Mouse (Mus musculus) monocyte, adult 5-6 weeks (primary cell): Measurements from ENCODE around the gene Fgf12. TPM values are rescaled to one million over a fixed set of nuclear protein-coding genes. Genes with fewer than 3 reads are reported as not detected.

Source experiments
- ATAC-seq: fragments of 153-309, 156-312 bp; replicated peaks from 2 replicates; pipeline ENCODE4 v1.8.0; 2017; ENCODE audit warnings: mild to moderate bottlenecking; ENCODE audit not compliant: low TSS enrichment, insufficient number of reproducible peaks, severe bottlenecking, poor library complexity, low FRiP score
- total RNA-seq: library from RNA; stranded (forward); fragments of 200-1000, 200-491, 200-594 nt; gene quantifications from 3 replicates; pipeline ENCODE4 v1.2.3, GENCODE M21; 2017

Fgf12 gene
- total RNA-seq, 1 experiment from 2014 or later: not detected

DNA sequence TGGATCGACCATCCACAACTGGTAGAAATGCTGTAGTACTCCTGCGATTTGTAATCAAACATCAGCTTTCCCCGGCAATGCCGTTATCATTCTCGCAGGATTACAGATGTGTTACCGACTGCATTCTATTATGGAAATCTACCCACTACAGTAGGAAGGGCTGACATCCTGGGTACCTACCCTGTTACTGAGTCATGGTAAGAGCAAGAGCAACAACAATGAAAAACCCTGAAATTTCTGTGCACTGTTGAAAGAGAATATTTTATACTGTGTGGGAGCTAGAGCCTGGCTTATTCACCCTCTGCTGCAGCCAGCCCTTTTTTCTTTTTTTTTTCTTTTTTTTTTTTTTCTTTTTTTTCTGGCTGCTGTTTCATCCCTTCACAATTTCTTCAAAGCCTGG lies 126.6 kb downstream of the Fgf12 start:
- no peak for ATAC-seq

GRCm38 (mm10) chr16:28625689-28626088 lies 127.2 kb downstream of the Fgf12 start:
- ATAC-seq: no peak

DNA sequence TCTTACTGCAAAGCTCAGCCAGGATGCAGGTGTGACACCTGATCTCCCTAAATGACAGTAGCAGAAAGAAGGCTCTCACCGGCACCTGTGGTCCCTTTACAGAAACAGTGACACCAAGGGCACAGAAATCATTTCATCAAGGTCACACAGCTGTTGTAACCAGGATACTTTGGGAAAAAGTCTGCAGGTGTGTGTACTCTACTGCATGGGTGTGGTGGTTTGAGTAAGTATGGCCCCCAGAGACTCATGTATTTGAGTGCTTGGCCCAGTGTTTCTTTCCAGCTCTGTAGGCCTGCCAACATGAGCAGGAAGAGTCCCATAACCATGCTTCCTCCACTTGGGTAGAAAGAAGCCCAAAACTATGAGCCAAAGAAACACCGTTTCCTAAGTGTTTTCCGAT lies 138.5 kb downstream of the Fgf12 start:
- no peak for ATAC-seq

GRCm38 (mm10) chr16:28610940-28611339 lies 141.9 kb downstream of the Fgf12 start:
- no peak for ATAC-seq

DNA sequence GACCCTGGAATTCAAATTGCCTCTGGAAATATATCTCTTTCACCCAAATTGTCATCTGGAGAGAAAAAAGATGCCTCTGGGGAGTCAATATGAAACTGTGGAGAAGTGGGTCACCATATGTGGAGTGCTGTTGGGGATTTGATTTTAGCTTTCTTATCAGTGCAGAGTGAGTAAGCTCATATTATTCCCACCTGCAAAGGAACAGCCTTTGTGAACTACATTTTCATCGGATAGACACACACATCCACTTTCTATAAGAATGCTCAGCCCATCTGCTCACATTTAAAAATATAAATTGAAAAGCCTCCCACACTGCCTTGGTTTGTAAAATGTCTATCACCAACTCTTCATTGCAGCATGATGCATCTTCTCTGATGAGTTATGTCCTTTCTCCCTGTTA lies 149.7 kb downstream of the Fgf12 start:
- no peak for ATAC-seq

- no peak for ATAC-seq
Observed at GRCm38 (mm10) chr16:28601723-28602122, 151.1 kb downstream of the Fgf12 start.

DNA sequence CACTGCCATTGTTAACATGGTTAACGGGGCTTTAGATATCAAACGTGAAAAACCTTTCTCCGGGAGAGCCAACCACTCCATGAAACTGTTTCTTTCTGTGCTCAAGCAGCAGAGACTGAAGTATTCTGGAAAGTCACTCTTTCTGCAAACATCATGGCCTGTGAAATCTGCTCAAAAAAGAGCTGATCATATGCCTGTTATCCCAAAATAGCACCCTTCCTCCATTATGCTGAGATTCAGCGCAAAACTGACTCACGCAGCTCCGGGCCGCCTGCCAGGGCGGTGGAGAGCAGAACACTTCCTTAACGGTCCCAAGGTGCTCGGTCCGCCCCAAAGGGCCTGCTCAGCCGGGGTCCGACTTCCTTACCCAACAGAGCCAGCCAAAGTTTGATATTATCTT lies 156.8 kb downstream of the Fgf12 start:
- no peak for ATAC-seq

- no peak for ATAC-seq
Observed at GRCm38 (mm10) chr16:28593075-28593915, 159.6 kb downstream of the Fgf12 start.

- no peak for ATAC-seq
Observed at GRCm38 (mm10) chr16:28592466-28592865, 160.4 kb downstream of the Fgf12 start.

GRCm38 (mm10) chr16:28591583-28591982 lies 161.3 kb downstream of the Fgf12 start:
- ATAC-seq: no peak

GRCm38 (mm10) chr16:28572212-28572611 lies 180.7 kb downstream of the Fgf12 start:
- ATAC-seq: no peak

- no peak for ATAC-seq
Observed at GRCm38 (mm10) chr16:28564716-28565217, 188.1 kb downstream of the Fgf12 start.

DNA sequence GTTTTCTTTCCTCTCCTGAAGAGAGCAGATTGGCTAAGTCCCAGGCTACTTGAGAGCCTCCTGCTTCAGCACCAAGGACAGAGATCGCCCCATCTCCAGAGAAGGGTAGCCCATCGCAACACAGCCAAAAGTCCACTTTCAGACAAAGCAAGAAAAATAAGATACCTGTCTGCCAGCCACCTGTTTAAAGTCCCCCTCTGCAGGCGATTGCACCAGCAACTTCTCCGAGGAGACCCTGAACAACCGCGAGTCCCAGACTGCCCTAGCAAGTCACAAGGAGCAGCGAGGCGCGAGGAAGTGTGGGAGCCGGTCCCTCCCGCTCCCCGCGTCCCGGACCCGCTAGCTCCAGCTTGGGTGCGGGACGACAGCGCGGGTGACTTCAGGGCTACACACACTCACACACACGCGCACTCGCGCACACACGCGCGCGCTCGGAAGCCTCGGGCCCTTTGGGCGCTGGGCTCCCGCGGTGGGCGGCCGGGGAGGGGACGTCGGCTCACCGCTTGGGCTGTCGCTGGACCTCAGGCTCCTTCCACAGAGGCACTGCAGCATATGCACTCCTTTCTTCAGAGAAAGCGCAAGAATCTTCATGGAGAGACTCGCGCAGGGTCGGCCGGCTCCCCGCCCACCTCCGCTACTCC lies 188.7 kb downstream of the Fgf12 start:
- ATAC-seq: no peak

DNA sequence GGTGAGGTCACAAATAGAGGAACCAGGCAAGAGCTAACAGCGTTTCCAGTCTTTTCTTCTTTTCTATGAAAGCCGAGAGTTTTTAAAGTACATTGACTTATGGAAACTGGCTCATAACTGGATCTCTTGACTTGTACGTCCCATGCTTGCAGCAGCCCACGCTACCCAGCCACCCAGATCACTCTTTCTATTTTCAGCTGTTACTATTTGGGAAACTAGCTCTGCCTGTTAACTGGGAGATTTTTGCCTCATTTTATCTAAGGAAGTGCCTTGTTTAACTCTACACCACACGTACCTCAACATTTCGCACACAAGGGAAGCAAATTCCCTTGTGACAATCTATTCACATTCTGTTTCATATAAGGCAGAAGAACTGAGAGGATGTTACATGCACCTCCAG lies 190.0 kb downstream of the Fgf12 start:
- no peak for ATAC-seq

DNA sequence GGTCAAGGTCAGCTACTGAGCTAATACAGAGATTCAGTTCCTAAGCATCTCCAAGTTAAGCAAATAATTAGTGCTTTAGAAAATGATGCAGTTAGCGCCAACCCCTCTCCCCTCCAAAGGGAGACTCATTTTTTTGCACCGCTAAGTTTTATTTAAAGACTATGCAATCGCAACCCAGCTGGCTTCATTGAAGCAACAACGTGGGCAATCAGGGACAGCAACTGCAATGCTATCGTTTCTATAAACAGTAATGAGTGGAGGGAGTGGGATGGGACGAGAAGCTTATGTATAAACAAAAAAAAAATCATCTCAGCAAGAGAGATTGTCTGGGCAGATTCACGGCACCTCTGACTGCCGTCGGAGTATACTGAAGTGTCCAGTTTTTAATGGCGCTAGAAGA lies 197.6 kb downstream of the Fgf12 start:
- no peak for ATAC-seq

GRCm38 (mm10) chr16:28539423-28539822 lies 213.4 kb downstream of the Fgf12 start:
- ATAC-seq: no peak

DNA sequence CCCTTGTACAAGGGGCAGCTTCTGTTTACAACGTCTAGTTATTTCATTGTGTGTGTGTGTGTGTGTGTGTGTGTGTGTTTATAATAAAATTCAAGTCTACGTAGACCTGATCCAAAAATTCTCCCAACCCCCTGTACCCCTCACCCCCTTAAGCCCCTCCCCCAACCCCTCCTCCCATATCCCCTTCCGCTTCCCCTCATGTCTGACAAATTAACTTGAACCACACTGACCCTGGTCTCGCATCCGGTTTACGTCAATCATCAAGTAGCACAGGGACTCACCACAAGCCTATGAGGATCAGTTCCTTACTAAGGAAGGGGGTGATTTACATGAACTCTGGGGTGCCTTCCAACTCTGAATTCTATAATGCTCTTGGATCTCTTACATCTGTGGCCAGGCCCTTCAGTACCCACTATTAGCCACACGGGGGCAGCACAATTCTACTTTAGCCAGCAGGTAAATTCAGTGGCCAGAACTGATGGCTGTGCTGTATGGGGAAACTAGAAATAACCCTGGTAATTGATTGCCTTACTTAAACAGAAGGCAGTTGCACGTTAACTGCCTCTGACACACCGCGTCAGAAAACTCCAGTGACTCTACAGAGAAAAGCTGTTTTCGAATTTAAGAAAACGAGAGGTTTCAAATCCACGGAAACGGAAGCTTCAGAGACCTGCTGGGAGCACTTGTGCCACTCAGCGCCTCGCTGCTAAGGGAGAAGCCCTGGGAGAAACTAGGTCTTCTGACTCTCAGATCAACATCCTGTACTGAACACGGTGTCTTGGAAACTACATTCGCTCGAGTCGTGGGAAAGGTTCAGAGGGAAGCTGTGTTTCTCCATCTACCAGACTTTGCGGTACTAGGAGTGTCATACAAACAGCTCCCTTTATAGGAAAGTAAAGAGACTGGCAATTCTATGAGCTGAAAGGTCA lies 235.0 kb downstream of the Fgf12 start:
- 0 out of 2 replicates have a peak, but pooled peaks have one; percentile 43 for ATAC-seq

DNA sequence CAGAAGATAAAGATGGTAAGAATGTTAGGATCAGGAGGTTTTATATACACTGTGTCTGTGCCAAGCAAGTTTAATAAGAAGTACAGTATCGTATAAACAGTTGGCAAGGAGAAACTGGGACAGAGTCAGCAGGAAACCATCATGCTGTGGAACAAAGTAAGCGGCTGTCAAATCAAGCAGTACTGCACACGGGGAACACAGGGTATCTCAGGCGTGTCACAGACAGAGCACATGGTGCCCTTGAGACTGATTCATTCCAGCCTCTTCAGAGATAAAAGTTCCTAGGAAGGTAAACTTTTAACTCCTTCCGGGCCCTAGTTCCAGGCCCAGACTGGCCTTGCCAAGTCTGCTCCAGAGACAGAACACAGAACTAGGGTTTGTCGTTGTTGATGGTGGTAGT lies 240.4 kb downstream of the Fgf12 start:
- no peak for ATAC-seq

DNA sequence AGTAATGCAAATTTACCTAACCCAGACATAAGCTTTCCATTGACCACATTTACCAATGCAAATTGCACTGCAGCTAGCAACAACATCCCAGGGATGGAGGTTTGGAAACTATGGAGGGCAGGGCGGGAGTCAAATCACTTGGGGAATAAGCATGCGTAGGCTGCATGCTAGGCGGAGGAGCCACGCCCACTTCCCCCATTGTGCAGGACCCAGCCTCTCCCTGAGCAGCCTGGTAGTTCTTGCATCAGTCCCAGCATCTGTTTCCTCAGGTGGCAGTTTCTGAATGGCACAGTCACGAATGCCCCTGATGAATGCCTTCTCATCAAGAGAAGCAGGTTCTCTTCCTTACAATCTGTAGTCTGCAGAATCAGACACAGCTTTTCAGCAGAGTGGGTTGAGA lies 241.5 kb downstream of the Fgf12 start:
- no peak for ATAC-seq
